Mouse (Mus musculus) embryonic facial prominence, embryonic 14.5 days (tissue): ENCODE data around the gene Ccdc149. TPM values are rescaled to one million over a fixed set of nuclear protein-coding genes. Genes with fewer than 3 reads are reported as not detected.

Source experiments
- ATAC-seq: fragments of 200-750 bp; cut with Nextera tagmentation; 2 replicates; pipeline ENCODE4 v1.8.0; 2017; ENCODE audit warnings: low read depth, moderate number of reproducible peaks, moderate TSS enrichment
- DNase-seq: peaks from one replicate; pipeline ENCODE4 v3.0.0-alpha.2; 2015; ENCODE audit warnings: low spot score
- H3K27ac ChIP-seq: fragments of 300-500 bp; sonication (generic); replicated peaks from 2 replicates; pipeline ENCODE4 v1.5.1; 2014; ENCODE audit warnings: low read depth, mild to moderate bottlenecking, low read length, moderate library complexity
- H3K27me3 ChIP-seq: fragments of 300-500 bp; sonication (generic); replicated peaks from 2 replicates; pipeline ENCODE4 v1.6.1; 2014; ENCODE audit warnings: low read length; ENCODE audit not compliant: control insufficient read depth, insufficient read depth
- H3K36me3 ChIP-seq: fragments of 300-500 bp; sonication (generic); 2 replicates; pipeline ENCODE4 v1.6.1; 2014; ENCODE audit warnings: low read length, mixed read lengths; ENCODE audit not compliant: control insufficient read depth, insufficient read depth
- H3K4me1 ChIP-seq: fragments of 300-500 bp; sonication (generic); 2 replicates; pipeline ENCODE4 v1.6.1; 2014; ENCODE audit warnings: antibody characterized with exemption, low read length; ENCODE audit not compliant: control insufficient read depth, insufficient read depth
- H3K4me2 ChIP-seq: fragments of 300-500 bp; sonication (generic); 2 replicates; pipeline ENCODE4 v1.6.1; 2014; ENCODE audit warnings: low read depth, mild to moderate bottlenecking, low read length, moderate library complexity, mixed read lengths
- H3K4me3 ChIP-seq: fragments of 300-500 bp; sonication (generic); 2 replicates; pipeline ENCODE4 v1.5.1; 2014; ENCODE audit warnings: low read depth, mild to moderate bottlenecking, low read length
- H3K9ac ChIP-seq: fragments of 300-500 bp; sonication (generic); 2 replicates; pipeline ENCODE4 v1.6.1; 2014; ENCODE audit warnings: low read depth, mild to moderate bottlenecking, low read length, moderate library complexity, mixed read lengths
- H3K9me3 ChIP-seq: fragments of 300-500 bp; sonication (generic); 2 replicates; pipeline ENCODE4 v1.6.1; 2016; ENCODE audit warnings: low read length; ENCODE audit not compliant: control insufficient read depth
- WGBS: fragments of 180-500 bp; shearing (Covaris S2); extraction: QIAGEN DNeasy Blood & Tissue Kit; methylation state at CpG from one replicate; pipeline ENCODE4 v1.1.7; 2014; 5-methylcytosine and 5-hydroxymethylcytosine counted together
- polyA plus RNA-seq: library from polyadenylated mRNA; unstranded; fragments of >200 nt; fragmentation: Nextera tagmentation; extraction: Ambion mirVana; gene quantifications from 2 replicates; pipeline ENCODE4 v1.2.1, GENCODE M21; 2014

The Ccdc149 gene
- polyA plus RNA-seq, 1 experiment from 2014 or later, result 3.3 TPM

DNA sequence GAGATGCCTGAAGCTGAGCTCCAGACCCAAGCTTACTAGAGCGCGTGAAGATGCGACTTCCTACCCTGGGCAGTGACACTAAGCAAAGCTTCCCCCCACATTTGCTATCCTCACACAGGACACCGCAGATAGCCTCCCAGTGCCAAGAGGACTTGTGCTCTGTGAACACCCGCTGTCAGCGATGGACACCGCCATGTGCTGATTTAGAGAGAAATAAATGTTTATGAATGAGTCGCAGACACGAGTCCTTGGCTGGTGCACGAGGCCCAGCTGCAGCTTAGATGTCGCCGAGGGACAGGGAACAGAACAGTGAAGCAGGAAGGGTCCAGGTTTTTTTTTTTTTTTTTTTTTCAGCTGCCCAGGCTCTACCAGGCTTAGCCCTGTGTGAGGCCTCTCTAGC lies 61.1 kb downstream of the Ccdc149 start:
- Histone ChIP-seq H3K27ac (no peak overlapping the region), H3K9me3 (no peaks in the 10 kb centered on the region), H3K27me3 (no peaks in the 10 kb centered on the region), H3K4me3 (no peak overlapping the region), H3K4me2 (no peak overlapping the region), H3K9ac (no peak overlapping the region), H3K4me1 (no peaks in the 10 kb centered on the region), H3K36me3 (no peaks in the 10 kb centered on the region)
- 85% methylated on average over 12 of the region's 12 CpGs for WGBS
- ATAC-seq (no peak), DNase-seq (no peak)

DNA sequence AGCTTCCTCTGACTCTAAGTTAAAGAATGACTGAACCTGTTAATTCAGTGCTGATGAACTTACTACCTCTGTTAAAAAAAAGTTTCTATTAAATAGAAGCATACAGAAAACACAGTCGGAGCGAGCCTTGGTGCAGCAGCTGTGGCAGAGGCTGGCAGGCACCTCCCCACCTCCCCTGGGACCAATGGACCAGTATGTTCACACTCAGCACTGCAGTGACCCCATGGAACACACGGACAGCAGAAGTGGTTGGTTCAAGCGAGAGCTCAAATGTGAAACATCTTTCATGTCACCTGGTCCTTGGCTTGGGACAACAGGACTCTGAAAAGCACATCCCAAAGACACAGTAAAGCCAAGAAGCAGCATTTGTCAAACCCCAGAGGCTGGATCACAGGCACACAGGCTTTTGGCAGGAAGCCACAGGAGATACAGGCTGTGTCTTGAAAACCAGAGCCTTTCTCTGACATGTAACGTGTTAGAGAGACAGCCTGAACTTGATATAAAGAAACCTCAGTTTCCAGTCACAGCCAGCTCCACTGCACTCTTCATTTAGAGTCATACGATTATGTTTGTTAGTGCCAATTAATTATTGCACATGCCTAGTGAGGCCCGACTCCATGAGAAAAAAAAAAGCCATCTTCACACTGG lies 62.5 kb downstream of the Ccdc149 start:
- H3K9me3 ChIP-seq, result no peaks in the 10 kb centered on the region
- WGBS, result 68% methylated on average over 7 of the region's 7 CpGs
- no peaks in the 10 kb centered on the region for H3K36me3 ChIP-seq
- ATAC-seq, result no peak
- peak; percentile 31 for DNase-seq
- H3K27me3 ChIP-seq, result no peaks in the 10 kb centered on the region
- no peak overlapping the region for H3K9ac ChIP-seq
- H3K4me1 ChIP-seq, result no peaks in the 10 kb centered on the region
- H3K27ac ChIP-seq, result no peak overlapping the region
- no peak overlapping the region for H3K4me2 ChIP-seq
- H3K4me3 ChIP-seq, result no peak overlapping the region

DNA sequence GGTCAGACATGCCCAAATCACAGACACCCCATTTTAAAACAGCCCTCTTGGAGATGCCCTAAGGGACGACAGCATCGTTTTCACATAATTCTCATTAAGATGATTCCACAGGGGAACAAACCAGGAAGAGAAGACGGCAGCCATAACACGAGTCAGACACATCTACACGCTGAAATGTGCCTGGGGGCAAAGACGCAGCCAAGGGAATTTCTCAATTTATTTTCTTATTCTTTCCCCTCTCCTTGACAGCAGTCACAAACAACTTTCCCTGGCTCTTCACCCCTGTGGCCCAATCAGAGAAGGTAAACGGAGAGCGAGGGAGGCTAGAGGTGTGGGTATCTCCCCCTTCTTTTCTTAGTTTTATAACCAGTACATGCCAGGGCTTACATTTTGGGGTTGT lies 66.9 kb downstream of the Ccdc149 start:
- WGBS, result 56% methylated on average over 8 of the region's 8 CpGs
- ATAC-seq (no peak), DNase-seq (no peak)
- Histone ChIP-seq H3K4me1 (no peaks in the 10 kb centered on the region), H3K27ac (no peak overlapping the region), H3K27me3 (no peaks in the 10 kb centered on the region), H3K9ac (no peak overlapping the region), H3K4me3 (no peak overlapping the region), H3K36me3 (no peaks in the 10 kb centered on the region), H3K4me2 (no peak overlapping the region), H3K9me3 (no peaks in the 10 kb centered on the region)

DNA sequence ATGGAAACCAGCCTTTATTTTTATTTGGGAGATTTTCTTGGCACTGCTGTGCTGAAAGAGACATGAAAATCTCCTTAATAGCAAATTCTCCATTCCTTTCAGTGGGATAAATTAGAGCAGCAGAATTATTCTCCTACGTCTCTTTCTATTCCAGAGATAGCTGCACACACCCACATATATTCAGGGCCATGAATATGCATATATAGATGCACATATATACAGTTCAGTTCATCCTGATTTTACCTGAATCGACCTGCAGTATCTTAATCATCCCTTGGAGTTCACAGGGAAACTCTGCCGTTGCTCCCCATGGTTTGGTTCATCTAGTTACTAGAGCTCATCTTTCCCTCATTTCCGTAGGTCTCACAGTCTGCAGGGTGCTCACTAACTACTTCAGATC lies 77.6 kb downstream of the Ccdc149 start:
- H3K36me3 ChIP-seq, result no peaks in the 10 kb centered on the region
- H3K27me3 ChIP-seq, result no peaks in the 10 kb centered on the region
- H3K4me3 ChIP-seq, result no peak overlapping the region
- H3K27ac ChIP-seq, result no peak overlapping the region
- DNase-seq (no peak), ATAC-seq (no peak)
- no peaks in the 10 kb centered on the region; the same call in 1 of the 2 replicates for H3K9me3 ChIP-seq
- WGBS, result 76% methylated on average over 4 of the region's 4 CpGs
- H3K9ac ChIP-seq, result no peak overlapping the region
- H3K4me1 ChIP-seq, result no peaks in the 10 kb centered on the region
- H3K4me2 ChIP-seq, result no peak overlapping the region

DNA sequence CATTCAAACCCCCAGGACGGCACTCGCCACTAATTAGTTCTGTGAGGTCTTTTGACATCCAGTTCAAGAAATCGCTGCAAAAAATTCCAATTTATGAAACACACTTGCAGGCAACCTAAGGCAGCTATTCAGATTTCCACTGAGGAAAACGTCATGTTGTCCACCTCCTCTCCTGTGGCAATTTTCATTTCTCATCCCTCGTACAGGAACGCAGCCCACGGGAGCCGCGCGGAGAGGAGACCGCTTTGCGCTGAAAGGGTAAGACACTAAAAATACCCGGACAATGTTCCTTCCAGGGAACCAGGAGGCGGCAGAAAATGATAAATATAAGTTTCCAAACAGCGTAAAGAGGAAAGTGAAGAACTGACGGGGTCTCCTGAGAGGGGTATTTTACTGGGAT lies 79.8 kb downstream of the Ccdc149 start:
- Histone ChIP-seq H3K36me3 (no peaks in the 10 kb centered on the region), H3K4me1 (no peaks in the 10 kb centered on the region), H3K9me3 (no peaks in the 10 kb centered on the region; the same call in 1 of the 2 replicates), H3K27me3 (no peaks in the 10 kb centered on the region), H3K27ac (no peak overlapping the region), H3K4me2 (0 out of 2 replicates have a peak overlapping the region, but pooled peaks have one; percentile 20), H3K4me3 (no peak overlapping the region), H3K9ac (no peak overlapping the region)
- 64% methylated on average over 16 of the region's 16 CpGs for WGBS
- no peak for DNase-seq
- ATAC-seq, result no peak

DNA sequence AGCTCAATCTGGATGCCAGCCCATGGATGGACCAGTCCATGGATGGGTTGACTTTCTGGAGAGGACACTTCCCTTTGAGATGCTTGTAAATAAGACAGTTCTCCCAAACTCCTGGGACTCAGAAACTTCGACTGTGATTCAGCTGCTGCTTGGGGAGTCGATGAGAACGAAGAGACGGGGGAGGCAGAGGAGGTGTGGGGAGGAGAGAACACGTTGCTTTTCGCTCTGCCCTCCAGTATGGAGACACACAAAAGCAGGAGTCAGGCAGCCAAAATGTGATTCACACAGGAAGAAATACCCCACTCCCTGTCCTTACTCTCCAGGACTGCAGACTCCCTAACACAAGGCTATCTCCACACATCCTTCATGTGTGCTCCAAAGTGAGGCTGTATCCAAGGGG lies 80.9 kb downstream of the Ccdc149 start:
- 85% methylated on average over 6 of the region's 6 CpGs for WGBS
- H3K9me3 ChIP-seq, result no peaks in the 10 kb centered on the region; the same call in 1 of the 2 replicates

DNA sequence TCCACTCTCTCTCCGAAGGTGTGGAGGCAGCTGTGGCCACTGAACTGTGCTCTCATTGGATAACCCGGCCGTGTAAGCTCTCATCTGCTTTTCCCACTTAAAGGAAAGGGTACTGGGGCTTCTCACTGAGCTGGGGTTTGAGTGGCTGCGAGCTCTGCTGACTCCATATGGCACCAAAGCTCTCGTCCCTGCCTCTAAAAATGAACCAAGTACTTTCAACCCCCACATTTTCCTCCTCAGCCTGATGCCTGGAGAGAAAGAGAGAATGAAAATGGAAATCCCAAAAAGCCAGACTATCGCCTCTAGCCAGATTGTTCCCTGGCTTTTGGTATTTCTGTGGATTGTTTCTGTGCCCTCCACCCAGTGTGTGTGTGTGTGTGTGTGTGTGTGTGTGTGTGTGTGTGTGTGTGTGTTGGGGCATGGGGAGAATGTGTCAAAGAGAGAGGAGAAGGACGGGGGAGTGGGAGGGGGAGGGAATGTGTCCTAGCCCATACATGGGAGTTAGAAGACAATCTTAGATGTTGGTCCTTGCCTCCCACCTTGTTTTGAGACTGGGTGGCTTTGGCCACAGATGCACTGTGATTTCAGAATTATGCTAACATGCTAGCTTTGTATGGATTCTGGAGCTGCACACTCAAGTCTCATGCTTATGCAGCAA lies 83.1 kb downstream of the Ccdc149 start:
- Histone ChIP-seq H3K9me3 (no peaks in the 10 kb centered on the region; the same call in 1 of the 2 replicates), H3K27me3 (no peaks in the 10 kb centered on the region)
- 71% methylated on average over 7 of the region's 7 CpGs for WGBS

More for the DNA sequence above, 80.9 kb downstream of the Ccdc149 start:
- no peak overlapping the region for H3K27ac ChIP-seq
- H3K4me1 ChIP-seq, result no peaks in the 10 kb centered on the region
- no peak overlapping the region for H3K4me3 ChIP-seq
- DNase-seq (no peak), ATAC-seq (no peak)
- H3K4me2 ChIP-seq, result no peak overlapping the region
- H3K9ac ChIP-seq, result no peak overlapping the region
- no peaks in the 10 kb centered on the region for H3K27me3 ChIP-seq
- H3K36me3 ChIP-seq, result no peaks in the 10 kb centered on the region

DNA sequence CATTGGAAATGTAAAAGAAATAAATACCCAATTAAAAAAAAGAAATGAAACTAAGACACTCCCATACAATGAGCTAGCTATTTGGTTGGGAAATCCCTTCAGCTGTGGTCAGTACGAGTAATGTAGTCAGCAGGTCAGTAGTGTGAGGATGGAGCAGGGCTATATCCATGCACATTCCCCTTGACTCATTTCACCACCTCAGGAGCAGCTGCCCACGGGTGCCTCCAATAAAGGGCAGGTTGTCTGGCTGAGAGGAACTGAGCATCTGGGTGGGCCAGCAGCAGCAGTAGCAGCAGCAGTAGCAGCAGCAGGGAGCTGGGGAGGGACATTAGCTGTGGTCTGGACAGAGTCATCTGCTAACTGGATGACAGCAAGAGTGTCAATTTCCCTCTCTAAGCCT lies 85.3 kb downstream of the Ccdc149 start:
- Histone ChIP-seq H3K27me3 (no peaks in the 10 kb centered on the region), H3K4me1 (no peaks in the 10 kb centered on the region), H3K9me3 (no peaks in the 10 kb centered on the region; the same call in 1 of the 2 replicates), H3K9ac (no peak overlapping the region), H3K27ac (no peak overlapping the region), H3K4me3 (no peak overlapping the region), H3K36me3 (no peaks in the 10 kb centered on the region), H3K4me2 (no peak overlapping the region)
- ATAC-seq, result no peak
- 62% methylated on average over 2 of the region's 2 CpGs for WGBS
- no peak for DNase-seq

More for the DNA sequence above, 83.1 kb downstream of the Ccdc149 start:
- DNase-seq (no peak), ATAC-seq (no peak)
- H3K4me2 ChIP-seq, result no peak overlapping the region
- H3K9ac ChIP-seq, result no peak overlapping the region
- no peaks in the 10 kb centered on the region for H3K36me3 ChIP-seq
- no peaks in the 10 kb centered on the region for H3K4me1 ChIP-seq
- H3K4me3 ChIP-seq, result no peak overlapping the region
- no peak overlapping the region for H3K27ac ChIP-seq

DNA sequence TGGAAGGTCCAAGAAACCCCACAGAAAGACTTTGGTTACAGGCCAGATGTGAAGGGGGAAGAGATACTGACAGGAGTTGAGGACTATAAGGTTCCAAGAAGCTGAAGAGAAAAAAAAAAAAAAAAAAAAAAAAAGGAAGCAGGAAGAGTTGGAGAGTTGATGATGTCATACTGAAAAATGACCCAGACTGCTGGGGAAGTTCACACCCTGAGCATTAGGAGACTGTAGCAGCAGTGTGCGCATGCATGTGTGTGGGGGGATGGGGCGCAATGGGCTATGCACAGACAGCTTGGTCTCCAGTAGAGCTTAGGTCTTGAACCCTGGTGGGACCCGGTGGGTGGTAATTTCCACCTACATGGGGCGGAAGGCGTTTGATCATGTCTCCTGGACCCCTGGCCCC lies 87.6 kb downstream of the Ccdc149 start:
- WGBS, result 84% methylated on average over 4 of the region's 5 CpGs
- Histone ChIP-seq H3K27ac (no peak overlapping the region), H3K4me1 (no peaks in the 10 kb centered on the region), H3K9me3 (no peaks in the 10 kb centered on the region), H3K27me3 (no peaks in the 10 kb centered on the region), H3K4me2 (no peak overlapping the region), H3K36me3 (no peaks in the 10 kb centered on the region), H3K4me3 (no peak overlapping the region), H3K9ac (no peak overlapping the region)
- DNase-seq (no peak), ATAC-seq (no peak)
